Mouse (Mus musculus) heart, embryonic 16.5 days (tissue): ENCODE results near the gene Arid2. TPM values are rescaled to one million over a fixed set of nuclear protein-coding genes. Genes with fewer than 3 reads are reported as not detected.
A peak's percentile ranks its signal among the peaks of the same experiment; 100 is the strongest.
"Not testable (repeated sequence)": the region's sequence is repeated elsewhere in the genome, so short reads cannot be mapped to it uniquely, and the experiment has no call there.

Source experiments
- ATAC-seq: fragments of 200-750 bp; cut with Nextera tagmentation; replicated peaks from 2 replicates; pipeline ENCODE4 v1.8.0; 2017; ENCODE audit warnings: moderate number of reproducible peaks; ENCODE audit not compliant: insufficient read depth, low FRiP score; ENCODE audit errors: extremely low read depth
- H3K27ac ChIP-seq: fragments of 300-500 bp; sonication (generic); 2 replicates; pipeline ENCODE4 v1.5.1; 2014; ENCODE audit warnings: mild to moderate bottlenecking, low read length, control low read depth, moderate library complexity
- H3K27me3 ChIP-seq: fragments of 300-500 bp; sonication (generic); 2 replicates; pipeline ENCODE4 v1.6.1; 2014; ENCODE audit warnings: low read length, mixed read lengths; ENCODE audit not compliant: control insufficient read depth, insufficient read depth
- H3K36me3 ChIP-seq: fragments of 300-500 bp; sonication (generic); 2 replicates; pipeline ENCODE4 v1.6.1; 2014; ENCODE audit not compliant: control insufficient read depth, insufficient read depth
- H3K4me1 ChIP-seq: fragments of 300-500 bp; sonication (generic); 2 replicates; pipeline ENCODE4 v1.6.1; 2014; ENCODE audit warnings: low read length, mixed read lengths; ENCODE audit not compliant: control insufficient read depth, insufficient read depth
- H3K4me2 ChIP-seq: fragments of 300-500 bp; sonication (generic); 2 replicates; pipeline ENCODE4 v1.6.1; 2014; ENCODE audit warnings: low read depth, mild to moderate bottlenecking, control low read depth, low read length
- H3K4me3 ChIP-seq: fragments of 300-500 bp; sonication (generic); 2 replicates; pipeline ENCODE4 v1.5.1; 2014; ENCODE audit warnings: mild to moderate bottlenecking, control low read depth, low read length
- H3K9ac ChIP-seq: fragments of 300-500 bp; sonication (generic); 2 replicates; pipeline ENCODE4 v1.6.1; 2014; ENCODE audit warnings: low read length, control low read depth
- H3K9me3 ChIP-seq: fragments of 300-500 bp; sonication (generic); replicated peaks from 2 replicates; pipeline ENCODE4 v1.6.1; 2016; ENCODE audit warnings: low read length; ENCODE audit not compliant: control insufficient read depth
- WGBS: fragments of 180-500 bp; shearing (Covaris S2); extraction: QIAGEN DNeasy Blood & Tissue Kit; methylation state at CpG from one replicate; pipeline ENCODE4 v1.1.7; 2014; 5-methylcytosine and 5-hydroxymethylcytosine counted together
- polyA plus RNA-seq: library from polyadenylated mRNA; unstranded; fragments of >200 nt; fragmentation: Nextera tagmentation; extraction: Ambion mirVana; gene quantifications from 2 replicates; pipeline ENCODE4 v1.2.1, GENCODE M21; 2015

The Arid2 gene
- polyA plus RNA-seq, 1 experiment from 2014 or later = 14.0 TPM

GRCm38 (mm10) chr15:96406253-96406652 is 118.9 kb downstream of the Arid2 start:
- Histone ChIP-seq H3K4me1 (no peaks in the 10 kb centered on the region), H3K9ac (no peak overlapping the region), H3K4me2 (no peak overlapping the region), H3K36me3 (peaks cover 18% of the 10 kb centered on the region; the same call in 1 of the 2 replicates), H3K27ac (no peak overlapping the region), H3K4me3 (no peak overlapping the region), H3K27me3 (no peaks in the 10 kb centered on the region), H3K9me3 (no peaks in the 10 kb centered on the region)
- no peak for ATAC-seq
- WGBS = 78% methylated on average over 4 of the region's 4 CpGs

DNA sequence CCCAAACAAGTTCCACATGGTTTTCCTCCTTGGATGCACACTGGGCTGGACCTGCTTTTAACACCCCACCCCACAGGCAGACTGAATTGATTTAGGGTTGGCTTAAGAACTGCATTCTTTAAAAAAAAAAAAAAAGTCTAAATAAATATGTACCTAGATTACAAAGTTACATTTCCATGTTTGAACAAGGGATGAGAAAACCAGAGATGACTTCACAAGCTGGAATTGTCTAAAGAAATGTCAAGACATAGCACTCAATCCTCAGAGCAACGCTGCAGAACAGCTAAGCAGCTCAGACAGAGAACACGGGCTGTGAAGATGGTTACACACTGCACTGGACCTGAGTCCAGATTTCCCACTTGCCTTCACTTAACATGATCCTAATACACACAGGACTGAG is 119.8 kb downstream of the Arid2 start:
- Histone ChIP-seq H3K27ac (no peak overlapping the region), H3K4me2 (no peak overlapping the region), H3K9me3 (no peaks in the 10 kb centered on the region), H3K4me1 (no peaks in the 10 kb centered on the region), H3K9ac (no peak overlapping the region), H3K36me3 (peaks cover 17% of the 10 kb centered on the region), H3K27me3 (no peaks in the 10 kb centered on the region), H3K4me3 (no peak overlapping the region)
- WGBS = 71% methylated on average over 2 of the region's 2 CpGs
- ATAC-seq = no peak

GRCm38 (mm10) chr15:96408717-96409121 is 121.4 kb downstream of the Arid2 start:
- 0 out of 2 replicates have a peak, but pooled peaks have one; percentile 23 for ATAC-seq
- 76% methylated on average over 6 of the region's 6 CpGs for WGBS

GRCm38 (mm10) chr15:96418161-96418560 is 130.8 kb downstream of the Arid2 start:
- WGBS = 92% methylated on average over 12 of the region's 12 CpGs

More at GRCm38 (mm10) chr15:96408717-96409121, 121.4 kb downstream of the Arid2 start:
- peaks cover 23% of the 10 kb centered on the region for H3K36me3 ChIP-seq
- H3K4me3 ChIP-seq = no peak overlapping the region
- no peak overlapping the region for H3K27ac ChIP-seq
- no peak overlapping the region for H3K4me2 ChIP-seq
- H3K9me3 ChIP-seq = no peaks in the 10 kb centered on the region
- no peaks in the 10 kb centered on the region for H3K4me1 ChIP-seq
- no peak overlapping the region for H3K9ac ChIP-seq
- no peaks in the 10 kb centered on the region for H3K27me3 ChIP-seq

DNA sequence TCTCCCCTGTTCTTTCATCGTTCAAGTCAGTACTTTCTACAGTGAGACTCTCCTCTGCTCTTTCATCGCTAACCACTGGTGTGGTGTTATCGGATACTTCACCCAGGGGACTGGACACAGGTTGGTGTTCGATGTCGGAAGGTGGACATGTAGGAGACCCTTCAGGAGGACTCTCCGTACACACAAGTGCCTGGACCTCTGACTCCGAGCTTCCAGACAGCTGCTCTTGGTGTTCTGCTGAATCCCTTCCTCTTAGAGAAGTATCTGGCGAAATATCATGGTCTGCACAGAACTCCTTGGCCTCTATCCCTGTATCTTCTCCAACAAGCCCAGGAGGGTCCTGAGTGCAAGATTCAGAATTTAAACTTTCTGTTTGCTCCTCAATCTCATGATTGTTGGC is 132.6 kb downstream of the Arid2 start:
- H3K4me1 ChIP-seq = no peaks in the 10 kb centered on the region
- H3K36me3 ChIP-seq = peaks cover 66% of the 10 kb centered on the region
- H3K27ac ChIP-seq = no peak overlapping the region
- H3K27me3 ChIP-seq = no peaks in the 10 kb centered on the region
- H3K9me3 ChIP-seq = no peaks in the 10 kb centered on the region
- no peak overlapping the region for H3K4me3 ChIP-seq
- no peak overlapping the region for H3K4me2 ChIP-seq
- no peak for ATAC-seq
- no peak overlapping the region for H3K9ac ChIP-seq
- WGBS = 94% methylated on average over 8 of the region's 8 CpGs

More at GRCm38 (mm10) chr15:96418161-96418560, 130.8 kb downstream of the Arid2 start:
- Histone ChIP-seq H3K27me3 (no peaks in the 10 kb centered on the region), H3K27ac (no peak overlapping the region), H3K36me3 (peaks cover 77% of the 10 kb centered on the region), H3K4me2 (no peak overlapping the region), H3K9ac (no peak overlapping the region), H3K9me3 (no peaks in the 10 kb centered on the region), H3K4me1 (no peaks in the 10 kb centered on the region), H3K4me3 (no peak overlapping the region)
- no peak for ATAC-seq

- peaks cover 3% of the 10 kb centered on the region; the same call in 1 of the 2 replicates for H3K9me3 ChIP-seq
- no peaks in the 10 kb centered on the region for H3K4me1 ChIP-seq
- H3K27ac ChIP-seq = no peak overlapping the region
- H3K4me2 ChIP-seq = no peak overlapping the region
- H3K4me3 ChIP-seq = no peak overlapping the region
- 93% methylated on average over 1 of the region's 1 CpGs for WGBS
- peaks cover 44% of the 10 kb centered on the region for H3K36me3 ChIP-seq
- no peaks in the 10 kb centered on the region for H3K27me3 ChIP-seq
- no peak for ATAC-seq
- H3K9ac ChIP-seq = no peak overlapping the region
Measured at GRCm38 (mm10) chr15:96434202-96434601, 146.9 kb downstream of the Arid2 start.

- not testable (repeated sequence) for H3K4me1 ChIP-seq, H3K4me3 ChIP-seq, H3K9me3 ChIP-seq, H3K9ac ChIP-seq, H3K27ac ChIP-seq, ATAC-seq, H3K27me3 ChIP-seq, H3K4me2 ChIP-seq
- H3K36me3 ChIP-seq = peaks cover 24% of the 10 kb centered on the region
- WGBS = 85% methylated on average over 5 of the region's 6 CpGs
Measured at GRCm38 (mm10) chr15:96441480-96441879, 154.2 kb downstream of the Arid2 start.

GRCm38 (mm10) chr15:96446785-96447184 is 159.5 kb downstream of the Arid2 start:
- Histone ChIP-seq H3K27me3 (no peaks in the 10 kb centered on the region), H3K9ac (no peak overlapping the region), H3K36me3 (peaks cover 24% of the 10 kb centered on the region), H3K9me3 (no peaks in the 10 kb centered on the region), H3K27ac (no peak overlapping the region), H3K4me2 (no peak overlapping the region), H3K4me3 (no peak overlapping the region), H3K4me1 (no peaks in the 10 kb centered on the region)
- WGBS = 86% methylated on average over 10 of the region's 10 CpGs
- no peak for ATAC-seq

- H3K4me3 ChIP-seq = no peak overlapping the region
- no peak overlapping the region for H3K9ac ChIP-seq
- no peak for ATAC-seq
- H3K36me3 ChIP-seq = peaks cover 16% of the 10 kb centered on the region; the same call in 1 of the 2 replicates
- H3K4me2 ChIP-seq = no peak overlapping the region
- H3K4me1 ChIP-seq = peaks cover under 1% of the 10 kb centered on the region; the same call in 1 of the 2 replicates
- H3K9me3 ChIP-seq = no peaks in the 10 kb centered on the region
- WGBS = 82% methylated on average over 7 of the region's 7 CpGs
- H3K27me3 ChIP-seq = no peaks in the 10 kb centered on the region
- H3K27ac ChIP-seq = no peak overlapping the region
Measured at GRCm38 (mm10) chr15:96448656-96449299, 161.5 kb downstream of the Arid2 start.
